Mouse (Mus musculus) CH12.LX (cell line): ENCODE measurements around the gene B9d1. TPM values are rescaled to one million over a fixed set of nuclear protein-coding genes. Genes with fewer than 3 reads are reported as not detected.
A peak's percentile ranks its signal among the peaks of the same experiment; 100 is the strongest.

Source experiments
- DNase-seq: peaks from one replicate; pipeline ENCODE4 v3.0.0-alpha.2; 2013; ENCODE audit errors: extremely low read depth
- H3K27ac ChIP-seq: 2 replicates; pipeline ENCODE4 v1.5.1; 2012; ENCODE audit warnings: low read depth, mild to moderate bottlenecking, control low read depth, moderate library complexity; ENCODE audit not compliant: insufficient read depth
- H3K27me3 ChIP-seq: replicated peaks from 2 replicates; pipeline ENCODE3; 2012; ENCODE audit warnings: inconsistent platforms
- H3K36me3 ChIP-seq, 2 experiments: replicated peaks in 1 of 2; 2 replicates each; pipeline versions ENCODE3 to v1.6.1; 2012; ENCODE audit warnings: inconsistent platforms in 1 of 2, low read length in 1 of 2, mild to moderate bottlenecking in 1 of 2, mixed read lengths in 1 of 2, moderate library complexity in 1 of 2; ENCODE audit not compliant: control insufficient read depth in 1 of 2, insufficient read depth in 1 of 2
- H3K4me1 ChIP-seq, 2 experiments: 2 replicates each; pipeline ENCODE4 v1.6.1; 2012; ENCODE audit warnings: inconsistent platforms in 1 of 2, moderate library complexity in 1 of 2; ENCODE audit not compliant: insufficient read depth in 2 of 2, control insufficient read depth in 1 of 2
- H3K4me2 ChIP-seq: 2 replicates; pipeline ENCODE4 v1.6.1; 2012; ENCODE audit warnings: low read depth, mild to moderate bottlenecking, control low read depth; ENCODE audit not compliant: poor library complexity, insufficient read depth, severe bottlenecking
- H3K4me3 ChIP-seq, 3 experiments: fragments of 150-350 bp in 1 of 3; sonication (generic) in 1 of 3; replicated peaks in 1 of 3; 2 replicates each; pipeline versions ENCODE3 to v1.5.1; 2011 to 2012; ENCODE audit warnings: low read depth in 2 of 3, low read length in 2 of 3, mild to moderate bottlenecking in 2 of 3, moderate library complexity in 2 of 3, control low read depth in 1 of 3, improper control_type of control experiment in 1 of 3, inconsistent platforms in 1 of 3, mixed read lengths in 1 of 3; ENCODE audit not compliant: poor library complexity in 1 of 3
- H3K79me2 ChIP-seq: replicated peaks from 2 replicates; pipeline ENCODE4 v1.6.1; 2012; ENCODE audit warnings: mild to moderate bottlenecking, moderate library complexity; ENCODE audit not compliant: control insufficient read depth, poor library complexity, insufficient read depth, severe bottlenecking; ENCODE audit errors: extremely low read depth
- H3K9ac ChIP-seq: 2 replicates; pipeline ENCODE4 v1.6.1; 2012; ENCODE audit warnings: low read depth, mild to moderate bottlenecking, control low read depth, moderate library complexity; ENCODE audit not compliant: insufficient read depth
- H3K9me3 ChIP-seq: replicated peaks from 2 replicates; pipeline ENCODE3; 2012; ENCODE audit warnings: low read length, inconsistent platforms, mixed read lengths
- ELF1 ChIP-seq: IDR thresholded peaks from 2 replicates; pipeline ENCODE4 v1.6.1; 2014; ENCODE audit warnings: low read depth, mild to moderate bottlenecking, inconsistent platforms, low read length, improper control_type of control experiment
- EP300 ChIP-seq: IDR thresholded peaks from 2 replicates; pipeline ENCODE4 v1.6.1; 2011; ENCODE audit warnings: low read length, improper control_type of control experiment
- HCFC1 ChIP-seq: IDR thresholded peaks from 2 replicates; pipeline ENCODE4 v1.6.1; 2012; ENCODE audit warnings: low read depth, mild to moderate bottlenecking, inconsistent platforms, low read length, improper control_type of control experiment
- KAT2A ChIP-seq: IDR thresholded peaks from 2 replicates; pipeline ENCODE4 v1.6.1; 2012; ENCODE audit warnings: low read length, improper control_type of control experiment, inconsistent platforms; ENCODE audit not compliant: insufficient replicate concordance
- MEF2A ChIP-seq: IDR thresholded peaks from 2 replicates; pipeline ENCODE4 v1.6.1; 2014; ENCODE audit warnings: low read depth, mild to moderate bottlenecking, inconsistent platforms, low read length, improper control_type of control experiment, borderline replicate concordance
- NELFE ChIP-seq: IDR thresholded peaks from 2 replicates; pipeline ENCODE4 v1.6.1; 2011; ENCODE audit warnings: low read depth, low read length, improper control_type of control experiment
- RCOR1 ChIP-seq: conservative IDR thresholded peaks from 2 replicates; pipeline ENCODE4 v1.6.1; 2012; ENCODE audit warnings: low read depth, mild to moderate bottlenecking, inconsistent platforms, low read length, improper control_type of control experiment
- SIN3A ChIP-seq: IDR thresholded peaks from 2 replicates; pipeline ENCODE4 v1.6.1; 2012; ENCODE audit warnings: low read length, improper control_type of control experiment, inconsistent platforms
- UBTF ChIP-seq: IDR thresholded peaks from 2 replicates; pipeline ENCODE4 v1.6.1; 2012; ENCODE audit warnings: low read depth, mild to moderate bottlenecking, inconsistent platforms, low read length, improper control_type of control experiment, moderate library complexity
- ZKSCAN1 ChIP-seq: IDR thresholded peaks from 2 replicates; pipeline ENCODE4 v1.6.1; 2012; ENCODE audit warnings: low read depth, inconsistent platforms, low read length, improper control_type of control experiment, borderline replicate concordance
- dilution Hi-C: fragments of 300-500 bp; cut with MboI; formaldehyde crosslinking; loops from 2 replicates; pipeline ENCODE4 v1.14.3; 2020; ENCODE audit warnings: low sequenced_read_pairs; ENCODE audit not compliant: extremely low pct_unique_long_range_greater_than_20kb, extremely low pct_ligation_motif_present
- in situ Hi-C: fragments of 300-500 bp; cut with MboI; formaldehyde crosslinking; loops from 3 replicates; pipeline ENCODE4 v1.14.3; 2019; ENCODE audit warnings: low sequenced_read_pairs, low pct_ligation_motif_present, low pct_unique_long_range_greater_than_20kb, mixed read lengths
- polyA plus RNA-seq: library from polyadenylated mRNA; unstranded; fragments of >175 nt; gene quantifications from 2 replicates; pipeline ENCODE4 v1.2.1, GENCODE M21; 2012; ENCODE audit warnings: low read depth; ENCODE audit not compliant: insufficient read length
- total RNA-seq, 2 experiments: library from RNA; depleted of rRNA; stranded (reverse); fragments of 300-350 nt in 1 of 2; fragments of >200 nt in 1 of 2; gene quantifications; 2 replicates each; pipeline ENCODE4 v1.2.3; 2012 to 2014

B9d1 gene
- total and polyA plus RNA-seq, 3 experiments, result 19.2 to 62.9 (median 26.2) TPM

DNA sequence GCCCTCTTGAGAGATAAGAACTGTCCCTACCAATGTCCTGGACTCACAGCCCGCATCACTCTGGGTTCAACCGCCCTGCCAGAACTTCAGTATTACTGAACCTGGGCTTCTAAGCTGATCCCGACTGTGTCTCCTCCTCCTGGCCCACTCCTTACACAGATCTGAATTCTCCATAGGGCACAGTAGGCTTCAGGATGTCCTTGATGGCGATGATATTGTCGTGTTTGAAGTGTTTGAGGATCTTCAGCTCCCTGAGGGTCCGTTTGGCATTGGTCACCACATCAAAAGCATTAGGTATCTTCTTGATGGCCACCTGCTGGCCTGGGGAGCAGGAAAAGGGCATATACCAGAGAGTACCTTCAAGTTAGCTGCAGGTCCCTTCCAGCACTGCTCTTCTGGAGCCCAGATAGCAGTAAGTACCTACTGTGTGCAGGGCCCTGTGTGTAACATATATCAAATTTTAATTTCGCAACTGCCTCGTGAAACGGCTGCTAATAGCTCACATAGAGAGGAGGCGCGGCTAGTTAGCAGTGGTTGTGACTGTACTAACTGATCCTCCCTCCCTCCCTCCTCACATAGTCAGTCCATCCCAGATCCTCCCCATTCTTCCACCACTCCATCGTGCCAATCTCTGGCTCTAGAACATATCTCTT, 12.1 kb upstream of the B9d1 start:
- Histone ChIP-seq H3K4me2 (peak overlapping the region; percentile 81), H3K79me2 (0 out of 2 replicates have a peak, but pooled peaks cover 2% of the 10 kb centered on the region), H3K9me3 (no peaks in the 10 kb centered on the region), H3K4me3 (peak overlapping the region; percentile 73 to 92 (median 87)), H3K4me1 (peaks cover 10 to 26% of the 10 kb centered on the region in 2 experiments), H3K27ac (no peak overlapping the region), H3K9ac (peak overlapping the region; percentile 70), H3K27me3 (no peaks in the 10 kb centered on the region), H3K36me3 (peaks cover 43 to 50% of the 10 kb centered on the region in 2 experiments)
- dilution Hi-C loops (no loop called here), in situ Hi-C loops (loop anchor here (5.0 kb wide), 1 partner anchor 46 kb away; no protein-coding TSS in a partner anchor)
- DNase-seq, result no peak
- no peak for TF ChIP-seq HCFC1
- peak; percentile 66 for TF ChIP-seq ZKSCAN1
- no peak for TF ChIP-seq SIN3A
- TF ChIP-seq UBTF, result no peak
- no peak for TF ChIP-seq EP300

DNA sequence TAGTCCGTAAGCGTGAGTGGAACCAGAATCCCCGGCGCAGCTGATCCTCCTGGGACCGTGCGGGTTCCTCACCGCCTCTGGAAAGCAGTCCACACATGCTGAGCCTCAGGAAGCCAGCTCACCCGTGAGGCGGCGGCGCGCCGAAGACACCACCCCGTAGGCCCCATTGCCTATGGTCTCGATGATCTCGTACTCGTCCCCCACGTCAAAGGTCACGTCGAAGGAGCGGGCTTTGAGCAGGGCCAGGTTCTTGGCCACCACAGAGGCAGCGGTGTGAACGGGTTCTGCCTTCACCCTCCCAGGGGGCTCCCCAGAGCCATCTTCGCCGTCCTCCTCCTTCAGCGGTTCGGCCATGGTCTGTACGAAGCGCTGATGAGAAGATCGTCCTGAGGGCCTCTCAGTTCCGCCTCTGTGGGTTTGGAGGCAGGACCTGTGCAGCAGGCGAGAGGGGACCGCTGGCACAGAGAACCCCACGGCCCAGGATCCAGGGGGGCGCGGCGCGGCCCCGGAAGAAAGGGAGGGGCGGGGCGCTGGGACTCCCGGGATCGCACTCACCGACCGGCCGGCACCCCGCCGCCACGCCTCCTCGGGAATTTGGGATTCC, 11.3 kb upstream of the B9d1 start:
- peaks cover 7 to 22% of the 10 kb centered on the region in 2 experiments for H3K4me1 ChIP-seq
- H3K9ac ChIP-seq, result peak overlapping the region; percentile 70
- TF ChIP-seq RCOR1 (0 out of 2 replicates have a peak, but pooled peaks have one; percentile 52), MEF2A (0 out of 2 replicates have a peak, but pooled peaks have one; percentile 5), NELFE (peak; percentile 26; the same call in 1 of the 2 replicates), ELF1 (peak; percentile 65), KAT2A (no peak)
- in situ Hi-C loops, result loop anchor here (5.0 kb wide), 1 partner anchor 46 kb away; no protein-coding TSS in a partner anchor
- H3K27me3 ChIP-seq, result no peaks in the 10 kb centered on the region
- H3K27ac ChIP-seq, result peak overlapping the region; percentile 9; the same call in 1 of the 2 replicates
- H3K79me2 ChIP-seq, result 0 out of 2 replicates have a peak, but pooled peaks cover 2% of the 10 kb centered on the region
- peaks cover under 1% of the 10 kb centered on the region for H3K9me3 ChIP-seq
- DNase-seq, result peak; percentile 59
- peaks cover 37 to 42% of the 10 kb centered on the region in 2 experiments for H3K36me3 ChIP-seq
- H3K4me2 ChIP-seq, result peak overlapping the region; percentile 81
- peak overlapping the region; percentile 73 to 92 (median 87) for H3K4me3 ChIP-seq
- dilution Hi-C loops, result no loop called here
